Mouse (Mus musculus) testis, adult 2 months (tissue): ENCODE measurements at regions not wholly inside any gene's neighbourhood (a gene's known extent, or its start where the extent isn't known, plus 50 kb on each side); places are given as distances from the start of the nearest gene placed in this dataset.
A peak's percentile ranks its signal among the peaks of the same experiment; 100 is the strongest.

Experiments
- H3K27ac ChIP-seq: fragments of 200-500 bp; 2 replicates; pipeline ENCODE4 v1.5.1; 2012; ENCODE audit warnings: low read depth, low read length; ENCODE audit not compliant: control insufficient read depth, insufficient read depth
- H3K27me3 ChIP-seq: fragments of 200-500 bp; 2 replicates; pipeline ENCODE4 v1.6.1; 2012; ENCODE audit warnings: mild to moderate bottlenecking, low read length, moderate library complexity; ENCODE audit not compliant: control insufficient read depth, insufficient read depth
- H3K36me3 ChIP-seq: fragments of 200-500 bp; 2 replicates; pipeline ENCODE4 v1.6.1; 2012; ENCODE audit warnings: mild to moderate bottlenecking, low read length; ENCODE audit not compliant: control insufficient read depth, insufficient read depth
- H3K4me1 ChIP-seq: fragments of 200-500 bp; 2 replicates; pipeline ENCODE4 v1.6.1; 2012; ENCODE audit warnings: low read length; ENCODE audit not compliant: control insufficient read depth, insufficient read depth
- H3K4me3 ChIP-seq: fragments of 200-500 bp; 2 replicates; pipeline ENCODE4 v1.5.1; 2012; ENCODE audit warnings: low read depth, mild to moderate bottlenecking, low read length, moderate library complexity, mixed read lengths; ENCODE audit not compliant: control insufficient read depth
- CTCF ChIP-seq: fragments of 200-500 bp; IDR thresholded peaks from 2 replicates; pipeline ENCODE4 v1.5.1; 2012; ENCODE audit warnings: low read depth, mild to moderate bottlenecking, inconsistent platforms, low read length, moderate library complexity; ENCODE audit not compliant: control insufficient read depth, insufficient read depth, insufficient replicate concordance
- POLR2A ChIP-seq: fragments of 200-500 bp; IDR thresholded peaks from 2 replicates; pipeline ENCODE4 v1.6.1; 2012; ENCODE audit warnings: low read depth, mild to moderate bottlenecking, inconsistent platforms, low read length, moderate library complexity; ENCODE audit not compliant: control insufficient read depth

GRCm38 (mm10) chr6:117566786-117567185 is 274.2 kb upstream of the Zfp637 start:
- no peaks in the 10 kb centered on the region for H3K4me1 ChIP-seq
- H3K27me3 ChIP-seq: no peaks in the 10 kb centered on the region
- H3K4me3 ChIP-seq: no peak overlapping the region
- H3K36me3 ChIP-seq: no peaks in the 10 kb centered on the region
- no peak for TF ChIP-seq POLR2A
- H3K27ac ChIP-seq: no peak overlapping the region

DNA sequence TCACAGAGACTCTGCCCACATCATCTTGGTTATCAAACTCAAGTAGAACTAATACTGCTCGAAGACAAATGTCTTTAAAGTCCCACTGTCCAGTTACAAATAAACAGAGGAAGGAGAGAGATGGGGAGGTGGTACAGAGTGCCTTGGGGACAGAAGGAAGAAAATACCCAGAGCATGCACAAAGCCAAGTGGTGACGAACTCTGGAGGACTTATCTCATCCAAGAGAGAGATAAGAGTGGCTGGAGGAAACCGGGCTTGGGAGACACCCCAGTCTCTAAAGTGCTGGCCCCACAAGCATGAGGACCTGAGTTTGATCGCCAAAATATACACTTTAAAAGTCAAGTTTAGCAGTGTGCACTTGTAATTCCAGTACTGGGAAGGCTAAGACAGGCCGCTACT is 273.3 kb upstream of the Zfp637 start:
- Histone ChIP-seq H3K27ac (no peak overlapping the region), H3K4me3 (no peak overlapping the region), H3K27me3 (no peaks in the 10 kb centered on the region), H3K4me1 (peaks cover 3% of the 10 kb centered on the region; the same call in 1 of the 2 replicates), H3K36me3 (no peaks in the 10 kb centered on the region)
- TF ChIP-seq CTCF: no peak
- TF ChIP-seq POLR2A: no peak

DNA sequence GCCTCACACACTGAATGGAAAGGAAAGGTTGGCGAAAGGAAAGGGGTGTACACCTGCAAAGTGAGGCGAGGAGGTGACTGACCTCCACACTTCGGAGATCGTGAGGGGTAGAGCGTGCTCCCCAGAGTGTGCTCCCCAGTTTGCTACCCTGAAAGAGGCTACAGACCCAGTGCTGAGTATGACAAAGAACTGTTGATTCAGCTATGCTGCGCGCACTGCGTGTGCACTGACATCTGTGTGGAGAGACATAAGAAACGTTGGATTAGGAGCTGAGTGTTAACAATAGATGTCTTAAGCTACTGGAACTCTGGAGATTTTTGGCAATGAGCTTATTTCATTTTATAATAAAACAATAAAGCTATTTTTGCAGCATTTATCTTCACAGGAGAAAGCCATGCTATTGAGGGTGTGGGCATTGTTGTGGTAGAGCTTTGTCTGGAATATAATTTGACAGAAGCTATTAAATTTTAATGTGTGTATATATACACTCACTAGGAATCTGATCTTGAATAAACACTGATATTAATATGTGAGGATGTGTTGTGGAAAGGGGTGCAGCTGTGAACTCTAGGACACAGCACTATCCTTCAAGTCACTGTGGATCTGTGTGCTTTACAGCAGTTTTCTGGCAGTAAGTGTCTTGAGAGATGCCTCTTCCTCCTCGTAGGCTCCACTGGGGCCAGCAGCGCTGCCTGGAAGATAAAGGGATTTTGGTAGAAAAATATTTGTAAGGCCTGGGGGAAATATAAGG is 271.2 kb upstream of the Zfp637 start:
- no peak overlapping the region for H3K4me3 ChIP-seq
- no peak overlapping the region for H3K27ac ChIP-seq

GRCm38 (mm10) chr6:117570346-117570745 is 270.6 kb upstream of the Zfp637 start:
- TF ChIP-seq CTCF (no peak), POLR2A (no peak)
- Histone ChIP-seq H3K36me3 (no peaks in the 10 kb centered on the region), H3K4me1 (peaks cover 3% of the 10 kb centered on the region; the same call in 1 of the 2 replicates), H3K27me3 (no peaks in the 10 kb centered on the region), H3K4me3 (no peak overlapping the region), H3K27ac (no peak overlapping the region)

More for the DNA sequence above, 271.2 kb upstream of the Zfp637 start:
- no peaks in the 10 kb centered on the region for H3K36me3 ChIP-seq
- H3K4me1 ChIP-seq: peaks cover 3% of the 10 kb centered on the region; the same call in 1 of the 2 replicates
- H3K27me3 ChIP-seq: no peaks in the 10 kb centered on the region
- no peak for TF ChIP-seq CTCF
- TF ChIP-seq POLR2A: no peak

DNA sequence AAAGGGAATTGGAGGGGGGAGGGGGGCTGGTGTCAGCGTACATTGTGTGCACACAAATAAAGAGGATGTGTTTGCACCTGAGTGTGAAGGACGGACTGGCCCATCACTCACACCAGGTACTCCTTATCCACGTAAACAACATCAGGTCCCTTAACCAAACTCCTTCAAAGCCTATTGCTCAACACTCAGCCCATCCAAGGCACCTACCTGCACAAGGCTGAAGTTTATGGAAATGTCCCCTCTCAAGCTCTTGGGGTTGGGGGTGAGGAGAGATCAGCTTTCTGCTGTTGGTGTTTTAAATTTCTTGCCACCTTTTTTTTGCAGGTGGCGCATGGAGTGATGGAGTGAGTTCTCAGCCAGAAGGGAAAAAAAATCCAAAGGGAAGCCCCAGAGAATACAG is 270.2 kb upstream of the Zfp637 start:
- H3K27me3 ChIP-seq: no peaks in the 10 kb centered on the region
- H3K36me3 ChIP-seq: no peaks in the 10 kb centered on the region
- peaks cover 3% of the 10 kb centered on the region; the same call in 1 of the 2 replicates for H3K4me1 ChIP-seq
- no peak overlapping the region for H3K4me3 ChIP-seq
- TF ChIP-seq CTCF: no peak
- TF ChIP-seq POLR2A: no peak
- H3K27ac ChIP-seq: no peak overlapping the region

GRCm38 (mm10) chr6:117572006-117572405 is 269.0 kb upstream of the Zfp637 start:
- peaks cover 3% of the 10 kb centered on the region; the same call in 1 of the 2 replicates for H3K4me1 ChIP-seq
- H3K36me3 ChIP-seq: no peaks in the 10 kb centered on the region
- H3K4me3 ChIP-seq: peak overlapping the region; percentile 8
- no peaks in the 10 kb centered on the region for H3K27me3 ChIP-seq
- TF ChIP-seq CTCF (no peak), POLR2A (no peak)
- H3K27ac ChIP-seq: no peak overlapping the region

DNA sequence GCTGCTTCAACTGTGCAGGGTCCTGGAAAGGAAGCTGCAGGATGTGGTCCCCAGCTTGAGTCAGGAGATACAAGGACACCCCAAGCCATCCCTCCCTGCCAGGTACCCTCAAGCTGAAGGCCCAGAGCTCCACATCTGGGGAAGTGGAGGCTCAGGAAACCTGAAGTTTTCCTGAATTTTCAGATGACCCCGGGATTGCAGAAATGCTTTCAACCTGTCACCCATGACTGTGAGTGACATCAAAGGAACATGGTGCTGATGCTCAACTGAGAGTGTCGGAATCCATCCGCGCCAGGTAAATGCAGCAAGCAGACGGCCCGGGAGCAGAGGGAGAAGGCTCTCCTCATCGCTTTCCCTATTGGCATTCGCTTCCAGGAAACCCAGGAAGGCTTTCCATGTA is 267.6 kb upstream of the Zfp637 start:
- TF ChIP-seq CTCF (no peak), POLR2A (no peak)
- Histone ChIP-seq H3K4me3 (no peak overlapping the region), H3K4me1 (peaks cover 3% of the 10 kb centered on the region; the same call in 1 of the 2 replicates), H3K27me3 (no peaks in the 10 kb centered on the region), H3K36me3 (no peaks in the 10 kb centered on the region), H3K27ac (no peak overlapping the region)
